Mouse (Mus musculus): Measurements from ENCODE around the gene Grin2b. TPM values are rescaled to one million over a fixed set of nuclear protein-coding genes. Genes with fewer than 3 reads are reported as not detected.
"Not testable (repeated sequence)": the region's sequence is repeated elsewhere in the genome, so short reads cannot be mapped to it uniquely, and the experiment has no call there.

Gene Grin2b
- total RNA-seq, 2 experiments from 2014 or later: 0.03 to 0.16 TPM

GRCm38 (mm10) chr6:135687926-135688325, 485.4 kb downstream of the Grin2b start:
- no peak for DNase-seq

GRCm38 (mm10) chr6:135684206-135684605, 489.1 kb downstream of the Grin2b start:
- DNase-seq: no peak

GRCm38 (mm10) chr6:135681423-135681822, 491.9 kb downstream of the Grin2b start:
- DNase-seq: not testable (repeated sequence)

DNA sequence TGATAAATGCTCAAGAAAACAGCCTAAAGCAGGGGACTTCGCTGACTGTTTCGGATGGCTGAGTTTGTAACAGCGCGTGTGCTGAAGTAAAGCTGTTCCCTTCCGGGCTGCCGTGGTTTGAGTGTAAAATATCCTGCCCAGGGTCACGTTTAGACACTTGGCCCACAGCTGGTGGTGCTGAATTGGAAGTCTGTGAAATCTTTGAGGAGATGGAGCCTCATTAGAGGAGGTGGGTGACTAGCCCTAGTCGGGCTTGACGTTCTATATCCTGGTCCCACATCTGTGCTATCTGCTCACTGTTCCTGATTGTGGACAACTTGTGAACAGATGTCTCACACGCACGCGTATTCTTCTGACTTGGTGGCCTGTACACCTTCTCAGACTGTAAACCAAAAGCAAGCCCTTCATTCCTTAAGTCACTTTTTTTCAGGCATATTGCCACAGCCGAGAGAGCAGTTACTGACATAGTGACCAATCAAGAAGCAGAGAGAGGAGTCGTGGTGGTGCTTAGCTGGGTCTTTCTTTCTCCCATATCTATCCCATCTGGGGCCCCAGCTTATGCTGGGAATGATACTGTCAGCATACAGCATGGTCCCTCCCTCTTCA, 493.1 kb downstream of the Grin2b start:
- no peak for DNase-seq

DNA sequence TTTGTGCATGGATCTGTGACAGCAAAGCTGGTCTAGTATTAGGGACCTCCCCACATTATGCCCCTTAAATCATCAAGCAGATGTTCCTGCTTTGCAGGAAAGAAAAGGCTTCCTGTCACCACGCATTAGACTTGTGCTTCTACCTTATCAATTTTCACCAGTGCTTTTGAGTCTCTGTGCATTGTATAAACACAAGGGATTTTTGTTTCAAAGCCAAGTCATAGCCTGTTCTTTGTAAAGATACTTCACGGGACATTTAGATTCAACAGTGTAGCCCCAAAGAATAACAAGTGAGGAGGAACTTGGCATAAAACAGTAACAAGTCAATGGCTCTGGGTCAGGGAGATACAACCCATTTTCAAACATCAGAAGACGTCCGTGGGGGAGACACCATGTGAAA, 498.9 kb downstream of the Grin2b start:
- no peak for DNase-seq

DNA sequence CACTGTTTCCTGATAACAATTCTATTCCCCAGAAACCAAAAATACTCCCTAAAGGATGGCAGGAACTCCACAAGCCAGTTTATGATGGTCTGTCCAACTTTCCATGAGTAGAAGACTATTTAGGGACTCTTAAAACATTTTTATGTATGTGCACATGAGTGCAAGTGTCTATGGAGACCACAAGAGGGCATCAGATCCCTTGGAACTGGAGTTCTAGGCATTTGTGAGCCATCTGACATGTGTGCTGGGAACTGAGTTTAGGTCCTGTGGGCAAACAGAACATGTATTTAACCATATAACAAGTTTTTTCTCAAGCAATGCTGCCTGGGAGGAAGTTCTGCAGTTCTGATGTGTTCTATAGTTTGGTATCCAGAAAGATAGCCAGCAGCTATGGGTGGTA, 501.3 kb downstream of the Grin2b start:
- no peak for DNase-seq

Small RNAs within 50 kb of the gene (microRNA-seq; reads per million reads assigned to microRNA genes)
- 0 reads per million in 2 experiments for gene Gm22892 (ENCODE audit: borderline replicate concordance in 2 of 2)

Other genes with a start within 250 kb of the Grin2b start
- not detected for gene Gm8994, start 154.0 kb upstream of the Grin2b start, total RNA-seq (2021)
- gene E330021D16Rik, start 242.1 kb upstream of the Grin2b start, total RNA-seq (2021): not detected

All from gastrocnemius, postnatal 25 days (tissue).